8 mouse cellular contexts compared by ENCODE assay signal in genomic region chr19:37433895-37434262, GRCm38 (mm10). TPM values are rescaled to one million over a fixed set of nuclear protein-coding genes. Genes with fewer than 3 reads are reported as not detected.
A peak's percentile ranks its signal among the peaks of the same experiment; 100 is the strongest.
DNase-seq lines count a peak whose midpoint lies in the region; ATAC-seq and TF ChIP-seq lines count a peak whose summit lies in the region.

No protein-coding gene starts in this region.

- peaks cover 44% of the 10 kb centered on the region for H3K27me3 ChIP-seq in hindbrain, embryonic 16.5 days (replicated peaks; ENCODE audit: control insufficient read depth, insufficient read depth, low read length)
- peaks cover 54% of the 10 kb centered on the region for H3K27me3 ChIP-seq in liver, embryonic 14.5 days (ENCODE audit: control insufficient read depth, insufficient read depth, low read length)
- peaks cover 84% of the 10 kb centered on the region for H3K27me3 ChIP-seq in neural tube, embryonic 15.5 days (replicated peaks)

- H3K9ac ChIP-seq in hindbrain, embryonic 16.5 days (ENCODE audit: low read depth, low read length), result peak overlapping the region; percentile 2
- H3K9ac ChIP-seq in liver, embryonic 14.5 days (replicated peaks), result 0 out of 2 replicates have a peak overlapping the region, but pooled peaks have one; percentile 5
- H3K9ac ChIP-seq in neural tube, embryonic 15.5 days (replicated peaks), result no peak overlapping the region

- H3K36me3 ChIP-seq in hindbrain, embryonic 16.5 days (ENCODE audit: control insufficient read depth, insufficient read depth, low read length), result no peaks in the 10 kb centered on the region
- no peaks in the 10 kb centered on the region for H3K36me3 ChIP-seq in liver, embryonic 14.5 days (replicated peaks; ENCODE audit: control insufficient read depth, insufficient read depth, low read depth)
- H3K36me3 ChIP-seq in neural tube, embryonic 15.5 days, result no peaks in the 10 kb centered on the region

- H3K4me2 ChIP-seq in hindbrain, embryonic 16.5 days (ENCODE audit: low read length), result peak overlapping the region; percentile 57
- peak overlapping the region; percentile 71 for H3K4me2 ChIP-seq in liver, embryonic 14.5 days (ENCODE audit: low read depth)
- peak overlapping the region; percentile 57 for H3K4me2 ChIP-seq in neural tube, embryonic 15.5 days

- peak; percentile 6 for DNase-seq in right cerebral cortex, postnatal 4 days
- no peak for DNase-seq in right cerebral cortex, postnatal 25 days
- peak; percentile 59 for DNase-seq in embryo, embryonic 9.5 days (ENCODE audit: extremely low spot score)
- DNase-seq in liver, embryonic 14.5 days (ENCODE audit: low read depth in 3 of 3, low spot score in 3 of 3), result no peak
- no peak for DNase-seq in right cerebral cortex, postnatal 36 days (ENCODE audit: low spot score in 2 of 2)
- DNase-seq in frontal cortex, postnatal 14 days (ENCODE audit: low spot score in 2 of 2), result no peak

- peak overlapping the region; percentile 43 for H3K4me3 ChIP-seq in hindbrain, embryonic 16.5 days (ENCODE audit: low read length)
- H3K4me3 ChIP-seq in liver, embryonic 14.5 days (ENCODE audit: insufficient read depth in 1 of 2, low read depth in 2 of 2, low read length in 2 of 2), result peak overlapping the region; percentile 35 to 67
- peak overlapping the region; percentile 40 for H3K4me3 ChIP-seq in neural tube, embryonic 15.5 days (replicated peaks)

- WGBS in hindbrain, embryonic 16.5 days, result 2% methylated on average over 13 of the region's 14 CpGs
- 1% methylated on average over 14 of the region's 14 CpGs for WGBS in liver, embryonic 14.5 days (ENCODE audit: insufficient replicate concordance)
- WGBS in neural tube, embryonic 15.5 days, result 1% methylated on average over 14 of the region's 14 CpGs

- H3K9me3 ChIP-seq in hindbrain, embryonic 16.5 days (ENCODE audit: control insufficient read depth, low read length), result 0 out of 2 replicates have a peak, but pooled peaks cover 2% of the 10 kb centered on the region
- no peaks in the 10 kb centered on the region for H3K9me3 ChIP-seq in liver, embryonic 14.5 days (ENCODE audit: control insufficient read depth, low read length)
- no peaks in the 10 kb centered on the region for H3K9me3 ChIP-seq in neural tube, embryonic 15.5 days (replicated peaks)

- H3K27ac ChIP-seq in hindbrain, embryonic 16.5 days (ENCODE audit: low read depth, low read length), result no peak overlapping the region
- H3K27ac ChIP-seq in liver, embryonic 14.5 days, result no peak overlapping the region
- no peak overlapping the region for H3K27ac ChIP-seq in neural tube, embryonic 15.5 days (replicated peaks)

- no peak for TF ChIP-seq CTCF in liver, embryonic 14.5 days (IDR thresholded peaks at IDR 0.05; ENCODE audit: low read depth)

- no peak for TF ChIP-seq EP300 in liver, embryonic 14.5 days (IDR thresholded peaks at IDR 0.05; ENCODE audit: low read depth)

- peaks cover 11% of the 10 kb centered on the region for H3K4me1 ChIP-seq in hindbrain, embryonic 16.5 days (ENCODE audit: control insufficient read depth, insufficient read depth, low read depth, low read length)
- 0 out of 4 replicates have a peak, but pooled peaks cover 0 to 1% of the 10 kb centered on the region in 2 experiments for H3K4me1 ChIP-seq in liver, embryonic 14.5 days (replicated peaks; ENCODE audit: control insufficient read depth in 2 of 2, insufficient read depth in 2 of 2, low read length in 1 of 2)
- H3K4me1 ChIP-seq in neural tube, embryonic 15.5 days, result peaks cover 15% of the 10 kb centered on the region

- ATAC-seq in hindbrain, embryonic 16.5 days, result peak; percentile 15; the same call in 1 of the 2 replicates
- 0 out of 2 replicates have a peak, but pooled peaks have one; percentile 1 for ATAC-seq in liver, embryonic 14.5 days (ENCODE audit: insufficient read depth)
- ATAC-seq in neural tube, embryonic 15.5 days (ENCODE audit: low FRiP score), result 0 out of 2 replicates have a peak, but pooled peaks have one; percentile 2

RNA-seq across cellular contexts. Expression of gene Hhex, which starts 0.7 kb away (rescaled TPM):
- 4.7 and 5.5 TPM in 2 replicates for polyA plus RNA-seq in hindbrain, embryonic 16.5 days (2015; fragmentation: Nextera tagmentation; extraction: Ambion mirVana)
- 10.3 and 10.4 TPM in 2 replicates for polyA plus RNA-seq in liver, embryonic 14.5 days (2012; rRNA removed)
- polyA plus RNA-seq in liver, embryonic 14.5 days (2014; fragmentation: Nextera tagmentation; extraction: Ambion mirVana), result 13.5 and 14.0 TPM in 2 replicates
- 6.1 and 7.2 TPM in 2 replicates for polyA plus RNA-seq in neural tube, embryonic 15.5 days (2015; fragmentation: Nextera tagmentation; extraction: Ambion mirVana)

RNA-seq across cellular contexts. Expression of gene Kif11, which starts 57.7 kb away (rescaled TPM):
- polyA plus RNA-seq in hindbrain, embryonic 16.5 days (2015; fragmentation: Nextera tagmentation; extraction: Ambion mirVana), result 9.3 and 12.0 TPM in 2 replicates
- polyA plus RNA-seq in liver, embryonic 14.5 days (2012; rRNA removed), result 23.0 and 35.8 TPM in 2 replicates
- 53.2 and 55.6 TPM in 2 replicates for polyA plus RNA-seq in liver, embryonic 14.5 days (2014; fragmentation: Nextera tagmentation; extraction: Ambion mirVana)
- polyA plus RNA-seq in neural tube, embryonic 15.5 days (2015; fragmentation: Nextera tagmentation; extraction: Ambion mirVana), result 6.3 and 18.6 TPM in 2 replicates

Comparison
In these comparisons a context has a peak if more than half of its experiments do, and no peak if none do; other contexts are left out.
1. DNase-seq: peak in right cerebral cortex, postnatal 4 days (single experiment) and embryo, embryonic 9.5 days (single experiment); none in right cerebral cortex, postnatal 25 days (single experiment), liver, embryonic 14.5 days (0 of 3), right cerebral cortex, postnatal 36 days (0 of 2) and frontal cortex, postnatal 14 days (0 of 2).
2. Peak in every context shown above with its lines, with median percentiles within 50 percentile points of each other: ATAC-seq, H3K4me2 ChIP-seq and H3K4me3 ChIP-seq.